Mouse (Mus musculus) CH12.LX (cell line): ENCODE results near the gene Chst11. TPM values are rescaled to one million over a fixed set of nuclear protein-coding genes. Genes with fewer than 3 reads are reported as not detected.

Experiments
- DNase-seq: peaks from one replicate; pipeline ENCODE4 v3.0.0-alpha.2; 2013; ENCODE audit errors: extremely low read depth
- H3K27ac ChIP-seq: 2 replicates; pipeline ENCODE4 v1.5.1; 2012; ENCODE audit warnings: low read depth, mild to moderate bottlenecking, control low read depth, moderate library complexity; ENCODE audit not compliant: insufficient read depth
- H3K27me3 ChIP-seq: replicated peaks from 2 replicates; pipeline ENCODE3; 2012; ENCODE audit warnings: inconsistent platforms
- H3K36me3 ChIP-seq, 2 experiments: replicated peaks in 1 of 2; 2 replicates each; pipeline versions ENCODE3 to v1.6.1; 2012; ENCODE audit warnings: inconsistent platforms in 1 of 2, low read length in 1 of 2, mild to moderate bottlenecking in 1 of 2, mixed read lengths in 1 of 2, moderate library complexity in 1 of 2; ENCODE audit not compliant: control insufficient read depth in 1 of 2, insufficient read depth in 1 of 2
- H3K4me1 ChIP-seq, 2 experiments: 2 replicates each; pipeline ENCODE4 v1.6.1; 2012; ENCODE audit warnings: inconsistent platforms in 1 of 2, moderate library complexity in 1 of 2; ENCODE audit not compliant: insufficient read depth in 2 of 2, control insufficient read depth in 1 of 2
- H3K4me2 ChIP-seq: 2 replicates; pipeline ENCODE4 v1.6.1; 2012; ENCODE audit warnings: low read depth, mild to moderate bottlenecking, control low read depth; ENCODE audit not compliant: poor library complexity, insufficient read depth, severe bottlenecking
- H3K4me3 ChIP-seq, 3 experiments: fragments of 150-350 bp in 1 of 3; sonication (generic) in 1 of 3; replicated peaks in 1 of 3; 2 replicates each; pipeline versions ENCODE3 to v1.5.1; 2011 to 2012; ENCODE audit warnings: low read depth in 2 of 3, low read length in 2 of 3, mild to moderate bottlenecking in 2 of 3, moderate library complexity in 2 of 3, control low read depth in 1 of 3, improper control_type of control experiment in 1 of 3, inconsistent platforms in 1 of 3, mixed read lengths in 1 of 3; ENCODE audit not compliant: poor library complexity in 1 of 3
- H3K79me2 ChIP-seq: replicated peaks from 2 replicates; pipeline ENCODE4 v1.6.1; 2012; ENCODE audit warnings: mild to moderate bottlenecking, moderate library complexity; ENCODE audit not compliant: control insufficient read depth, poor library complexity, insufficient read depth, severe bottlenecking; ENCODE audit errors: extremely low read depth
- H3K9ac ChIP-seq: 2 replicates; pipeline ENCODE4 v1.6.1; 2012; ENCODE audit warnings: low read depth, mild to moderate bottlenecking, control low read depth, moderate library complexity; ENCODE audit not compliant: insufficient read depth
- H3K9me3 ChIP-seq: replicated peaks from 2 replicates; pipeline ENCODE3; 2012; ENCODE audit warnings: low read length, inconsistent platforms, mixed read lengths
- CHD2 ChIP-seq: IDR thresholded peaks from 2 replicates; pipeline ENCODE4 v1.6.1; 2011; ENCODE audit warnings: low read length, improper control_type of control experiment
- EP300 ChIP-seq: IDR thresholded peaks from 2 replicates; pipeline ENCODE4 v1.6.1; 2011; ENCODE audit warnings: low read length, improper control_type of control experiment
- ETS1 ChIP-seq: conservative IDR thresholded peaks from 2 replicates; pipeline ENCODE4 v1.6.1; 2012; ENCODE audit warnings: low read depth, mild to moderate bottlenecking, inconsistent platforms, low read length, improper control_type of control experiment, moderate library complexity
- GABPA ChIP-seq: IDR thresholded peaks from 2 replicates; pipeline ENCODE4 v1.6.1; 2012; ENCODE audit warnings: low read depth, low read length, improper control_type of control experiment, inconsistent platforms; ENCODE audit not compliant: insufficient replicate concordance
- IRF4 ChIP-seq: IDR thresholded peaks from 2 replicates; pipeline ENCODE4 v1.6.1; 2014; ENCODE audit warnings: low read depth, mild to moderate bottlenecking, inconsistent platforms, low read length, improper control_type of control experiment
- JUN ChIP-seq: IDR thresholded peaks from 2 replicates; pipeline ENCODE4 v1.6.1; 2011; ENCODE audit warnings: low read depth, mild to moderate bottlenecking, low read length, improper control_type of control experiment, moderate library complexity; ENCODE audit not compliant: insufficient read depth
- JUND ChIP-seq: conservative IDR thresholded peaks from 2 replicates; pipeline ENCODE4 v1.6.1; 2011; ENCODE audit warnings: low read depth, low read length, improper control_type of control experiment
- KAT2A ChIP-seq: IDR thresholded peaks from 2 replicates; pipeline ENCODE4 v1.6.1; 2012; ENCODE audit warnings: low read length, improper control_type of control experiment, inconsistent platforms; ENCODE audit not compliant: insufficient replicate concordance
- MXI1 ChIP-seq: IDR thresholded peaks from 2 replicates; pipeline ENCODE4 v1.6.1; 2011; ENCODE audit warnings: mild to moderate bottlenecking, low read depth, low read length, improper control_type of control experiment
- MYC ChIP-seq: IDR thresholded peaks from 2 replicates; pipeline ENCODE4 v1.6.1; 2011; ENCODE audit warnings: low read depth, mild to moderate bottlenecking, improper control_type of control experiment, low read length
- NELFE ChIP-seq: IDR thresholded peaks from 2 replicates; pipeline ENCODE4 v1.6.1; 2011; ENCODE audit warnings: low read depth, low read length, improper control_type of control experiment
- PAX5 ChIP-seq: IDR thresholded peaks from 2 replicates; pipeline ENCODE4 v1.6.1; 2012; ENCODE audit warnings: low read length, inconsistent platforms, mixed read lengths
- POLR2A ChIP-seq: IDR thresholded peaks from 2 replicates; pipeline ENCODE4 v1.6.1; 2011; ENCODE audit warnings: low read depth, mild to moderate bottlenecking, improper control_type of control experiment, low read length
- POLR2AphosphoS2 ChIP-seq: IDR thresholded peaks from 2 replicates; pipeline ENCODE4 v1.6.1; 2011; ENCODE audit warnings: low read depth, low read length, improper control_type of control experiment
- RAD21 ChIP-seq: IDR thresholded peaks from 2 replicates; pipeline ENCODE4 v1.6.1; 2011; ENCODE audit warnings: low read depth, mild to moderate bottlenecking, low read length, improper control_type of control experiment, moderate library complexity
- TCF12 ChIP-seq: IDR thresholded peaks from 2 replicates; pipeline ENCODE4 v1.6.1; 2014; ENCODE audit warnings: low read depth, mild to moderate bottlenecking, inconsistent platforms, low read length, improper control_type of control experiment
- USF1 ChIP-seq: IDR thresholded peaks from 2 replicates; pipeline ENCODE4 v1.6.1; 2014; ENCODE audit warnings: low read depth, mild to moderate bottlenecking, inconsistent platforms, low read length, improper control_type of control experiment
- USF2 ChIP-seq: conservative IDR thresholded peaks from 2 replicates; pipeline ENCODE4 v1.6.1; 2011; ENCODE audit warnings: low read depth, low read length, improper control_type of control experiment
- ZC3H11A ChIP-seq: IDR thresholded peaks from 2 replicates; pipeline ENCODE4 v1.6.1; 2012; ENCODE audit warnings: low read depth, mild to moderate bottlenecking, inconsistent platforms, low read length, improper control_type of control experiment
- dilution Hi-C: fragments of 300-500 bp; cut with MboI; formaldehyde crosslinking; loops from 2 replicates; pipeline ENCODE4 v1.14.3; 2020; ENCODE audit warnings: low sequenced_read_pairs; ENCODE audit not compliant: extremely low pct_unique_long_range_greater_than_20kb, extremely low pct_ligation_motif_present
- in situ Hi-C: fragments of 300-500 bp; cut with MboI; formaldehyde crosslinking; loops from 3 replicates; pipeline ENCODE4 v1.14.3; 2019; ENCODE audit warnings: low sequenced_read_pairs, low pct_ligation_motif_present, low pct_unique_long_range_greater_than_20kb, mixed read lengths
- polyA plus RNA-seq: library from polyadenylated mRNA; unstranded; fragments of >175 nt; gene quantifications from 2 replicates; pipeline ENCODE4 v1.2.1, GENCODE M21; 2012; ENCODE audit warnings: low read depth; ENCODE audit not compliant: insufficient read length
- total RNA-seq, 2 experiments: library from RNA; depleted of rRNA; stranded (reverse); fragments of 300-350 nt in 1 of 2; fragments of >200 nt in 1 of 2; gene quantifications; 2 replicates each; pipeline ENCODE4 v1.2.3; 2012 to 2014

Gene Chst11
- total and polyA plus RNA-seq, 3 experiments = 3.6 to 5.3 (median 4.5) TPM

- no peak overlapping the region for H3K9ac ChIP-seq
- in situ Hi-C loops = no loop called here
- TF ChIP-seq USF1 (no peak), MXI1 (no peak), JUN (no peak), RAD21 (no peak), POLR2AphosphoS2 (no peak), ZC3H11A (no peak), GABPA (no peak), TCF12 (no peak), KAT2A (no peak), EP300 (no peak), NELFE (no peak), ETS1 (no peak), IRF4 (no peak), JUND (no peak), CHD2 (no peak), POLR2A (no peak)
- no peaks in the 10 kb centered on the region for H3K27me3 ChIP-seq
- H3K36me3 ChIP-seq = no peaks in the 10 kb centered on the region
- H3K4me3 ChIP-seq = no peak overlapping the region
- H3K4me2 ChIP-seq = no peak overlapping the region
- no peaks in the 10 kb centered on the region for H3K79me2 ChIP-seq
- no peak overlapping the region for H3K27ac ChIP-seq
- dilution Hi-C loops = no loop called here
- no peaks in the 10 kb centered on the region for H3K9me3 ChIP-seq
- DNase-seq = no peak
- peaks cover 0 to 3% of the 10 kb centered on the region in 2 experiments; a peak in 1 of 4 replicates for H3K4me1 ChIP-seq
Observed at GRCm38 (mm10) chr10:83083946-83084345, 98.6 kb downstream of the Chst11 start.

GRCm38 (mm10) chr10:83088318-83088717 lies 103.0 kb downstream of the Chst11 start:
- H3K9ac ChIP-seq = no peak overlapping the region
- H3K4me2 ChIP-seq = no peak overlapping the region
- H3K27ac ChIP-seq = no peak overlapping the region
- no peaks in the 10 kb centered on the region for H3K79me2 ChIP-seq
- no peaks in the 10 kb centered on the region for H3K36me3 ChIP-seq
- no peak for TF ChIP-seq PAX5
- TF ChIP-seq JUND = no peak
- no peak for TF ChIP-seq TCF12
- no peak for TF ChIP-seq MYC
- no peak for TF ChIP-seq USF2
- no peak for TF ChIP-seq IRF4
- H3K4me3 ChIP-seq = no peak overlapping the region
- H3K9me3 ChIP-seq = no peaks in the 10 kb centered on the region
- dilution Hi-C loops (no loop called here), in situ Hi-C loops (no loop called here)
- no peak for DNase-seq
- no peaks in the 10 kb centered on the region for H3K4me1 ChIP-seq
- no peaks in the 10 kb centered on the region for H3K27me3 ChIP-seq
